Mouse (Mus musculus): ENCODE measurements at regions not wholly inside any gene's neighbourhood (a gene's known extent, or its start where the extent isn't known, plus 50 kb on each side); places are given as distances from the start of the nearest gene placed in this dataset.

DNA sequence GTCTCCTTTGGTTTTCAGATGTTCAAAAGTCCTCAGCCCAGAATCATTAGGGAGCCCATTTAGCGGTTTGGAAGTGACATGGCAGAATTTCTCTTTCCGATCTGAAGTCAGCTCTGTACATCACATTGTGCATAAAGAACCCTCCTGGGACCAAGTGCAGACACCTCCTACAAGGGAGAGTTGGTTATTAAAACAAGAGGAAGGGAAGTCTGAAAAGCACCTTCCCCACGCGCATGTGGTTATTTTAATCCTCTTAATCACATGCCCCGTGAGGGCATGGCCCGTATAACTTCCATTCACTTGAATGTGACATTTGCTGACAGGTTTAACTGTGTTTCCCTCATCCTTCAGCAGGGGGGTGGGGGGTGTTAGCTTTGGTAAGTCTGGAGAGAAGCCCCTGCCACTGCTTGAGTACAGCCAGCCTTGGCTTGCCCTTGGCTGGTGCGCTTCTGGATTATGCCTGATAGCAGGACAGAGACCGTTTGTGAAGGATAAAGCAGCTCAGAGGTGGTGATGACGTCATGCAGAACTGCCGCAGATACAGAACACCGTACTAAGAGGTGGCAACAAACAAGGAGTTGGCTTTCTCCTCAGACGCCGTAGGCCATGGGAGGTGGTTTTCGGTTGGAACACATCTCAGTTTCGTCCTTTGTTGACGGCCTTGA is 51.5 kb upstream of the Pcdh8 start:
- no peaks in the 10 kb centered on the region for H3K36me3 ChIP-seq (ENCODE audit: control insufficient read depth, insufficient read depth)
- no peaks in the 10 kb centered on the region for H3K27me3 ChIP-seq (ENCODE audit: control insufficient read depth, insufficient read depth, insufficient read length)
- TF ChIP-seq MYOG (IDR thresholded peaks at IDR 0.05; ENCODE audit: control insufficient read depth in 1 of 3, insufficient read depth in 1 of 3, insufficient read length in 2 of 3, low read depth in 2 of 3) (no peak), POLR2AphosphoS2 (IDR thresholded peaks at IDR 0.05; ENCODE audit: insufficient read length, low read depth) (no peak), MYOD1 (IDR thresholded peaks at IDR 0.05; ENCODE audit: control insufficient read depth in 1 of 3, insufficient read length in 2 of 3, low read depth in 2 of 3) (no peak), USF1 (IDR thresholded peaks at IDR 0.05; ENCODE audit: low read depth) (no peak), MAX (IDR thresholded peaks at IDR 0.05; ENCODE audit: low read depth) (no peak), POLR2A (IDR thresholded peaks at IDR 0.05; ENCODE audit: insufficient read length, low read depth) (no peak), CEBPB (IDR thresholded peaks at IDR 0.05; ENCODE audit: insufficient read depth, poor library complexity, severe bottlenecking) (no peak), TCF12 (IDR thresholded peaks at IDR 0.05; ENCODE audit: insufficient read depth, poor library complexity, severe bottlenecking) (no peak), TCF3 (IDR thresholded peaks at IDR 0.05; ENCODE audit: insufficient read length, low read depth) (no peak), REST (IDR thresholded peaks at IDR 0.05; ENCODE audit: insufficient read depth, insufficient read length) (no peak), SRF (IDR thresholded peaks at IDR 0.05; ENCODE audit: control insufficient read depth, insufficient read length, low read depth) (no peak), E2F4 (IDR thresholded peaks at IDR 0.05; ENCODE audit: insufficient read depth) (no peak)
- H3ac ChIP-seq (ENCODE audit: control insufficient read depth, insufficient read length), result no peak overlapping the region
- H3K79me2 ChIP-seq (ENCODE audit: control insufficient read depth, insufficient read depth), result no peaks in the 10 kb centered on the region
- H3K4me2 ChIP-seq (ENCODE audit: low read depth), result no peak overlapping the region
- no peak overlapping the region for H3K4me3 ChIP-seq

DNA sequence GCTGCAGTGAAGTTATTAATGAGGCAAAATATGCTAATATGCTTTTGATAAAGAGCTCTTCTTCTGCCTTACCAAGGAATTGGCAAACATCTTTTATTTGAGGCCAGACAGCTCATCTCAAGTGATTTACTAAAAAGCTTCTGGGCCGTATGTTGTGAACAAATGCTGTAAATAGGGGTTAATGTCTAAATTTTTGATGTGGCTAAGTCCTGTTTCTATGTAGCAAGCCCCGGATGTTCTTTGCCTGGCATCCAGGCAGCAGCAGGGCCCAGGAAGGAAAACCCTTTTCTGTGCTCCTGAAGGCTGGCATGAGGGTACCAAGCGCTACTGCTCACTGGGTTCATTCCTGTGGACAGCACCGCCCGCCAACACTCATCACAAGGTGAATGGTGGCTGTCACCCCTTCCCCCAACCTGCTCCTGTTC is 50.9 kb upstream of the Pcdh8 start:
- H3K4me2 ChIP-seq (ENCODE audit: low read depth), result no peak overlapping the region
- no peaks in the 10 kb centered on the region for H3K36me3 ChIP-seq (ENCODE audit: control insufficient read depth, insufficient read depth)
- H3ac ChIP-seq (ENCODE audit: control insufficient read depth, insufficient read length), result no peak overlapping the region
- H3K79me2 ChIP-seq (ENCODE audit: control insufficient read depth, insufficient read depth), result no peaks in the 10 kb centered on the region
- TF ChIP-seq USF1 (IDR thresholded peaks at IDR 0.05; ENCODE audit: low read depth), result no peak
- TF ChIP-seq MAX (IDR thresholded peaks at IDR 0.05; ENCODE audit: low read depth), result no peak
- TF ChIP-seq POLR2AphosphoS2 (IDR thresholded peaks at IDR 0.05; ENCODE audit: insufficient read length, low read depth), result no peak
- TF ChIP-seq MYOD1 (IDR thresholded peaks at IDR 0.05; ENCODE audit: control insufficient read depth in 1 of 3, insufficient read length in 2 of 3, low read depth in 2 of 3), result no peak
- no peak for TF ChIP-seq TCF12 (IDR thresholded peaks at IDR 0.05; ENCODE audit: insufficient read depth, poor library complexity, severe bottlenecking)
- no peak for TF ChIP-seq REST (IDR thresholded peaks at IDR 0.05; ENCODE audit: insufficient read depth, insufficient read length)
- TF ChIP-seq POLR2A (IDR thresholded peaks at IDR 0.05; ENCODE audit: insufficient read length, low read depth), result no peak
- no peak overlapping the region for H3K4me3 ChIP-seq
- H3K27me3 ChIP-seq (ENCODE audit: control insufficient read depth, insufficient read depth, insufficient read length), result no peaks in the 10 kb centered on the region

DNA sequence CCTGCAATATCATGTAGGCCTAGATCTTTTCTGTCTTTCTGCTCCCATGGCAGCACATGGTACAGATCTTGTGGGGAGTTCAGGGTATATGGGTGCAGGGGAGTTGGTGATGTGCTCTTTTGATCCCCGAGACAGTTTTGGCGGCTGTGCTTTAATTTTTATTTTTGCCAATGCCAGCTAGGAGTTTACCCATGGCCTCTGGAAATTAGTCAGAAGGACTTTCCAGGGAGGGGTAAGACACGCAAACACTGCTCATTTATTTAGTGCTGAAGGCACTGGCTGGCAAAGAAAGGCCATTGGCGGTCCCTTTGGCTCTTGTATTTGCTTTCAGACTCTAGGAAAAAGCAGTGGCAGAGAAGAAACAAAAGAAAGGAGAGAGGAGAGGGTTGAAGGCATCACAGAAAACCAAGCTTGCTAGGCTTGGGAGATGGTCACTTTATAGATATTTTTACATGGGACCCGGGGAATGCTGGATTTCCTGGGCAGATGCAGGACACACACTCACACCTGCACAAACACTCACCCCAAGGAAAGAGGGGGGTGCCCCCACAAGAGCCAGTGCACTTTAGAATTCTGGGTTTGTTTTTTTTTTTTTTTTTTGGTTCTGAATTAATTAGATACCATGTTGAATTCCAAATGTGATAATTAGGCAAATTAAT is 50.4 kb upstream of the Pcdh8 start:
- TF ChIP-seq USF1 (IDR thresholded peaks at IDR 0.05; ENCODE audit: low read depth), result no peak
- TF ChIP-seq REST (IDR thresholded peaks at IDR 0.05; ENCODE audit: insufficient read depth, insufficient read length), result no peak
- TF ChIP-seq MYOD1 (IDR thresholded peaks at IDR 0.05; ENCODE audit: control insufficient read depth in 1 of 3, insufficient read length in 2 of 3, low read depth in 2 of 3), result no peak
- TF ChIP-seq POLR2A (IDR thresholded peaks at IDR 0.05; ENCODE audit: insufficient read length, low read depth), result no peak
- no peak for TF ChIP-seq TCF12 (IDR thresholded peaks at IDR 0.05; ENCODE audit: insufficient read depth, poor library complexity, severe bottlenecking)
- no peak for TF ChIP-seq MAX (IDR thresholded peaks at IDR 0.05; ENCODE audit: low read depth)
- TF ChIP-seq E2F4 (IDR thresholded peaks at IDR 0.05; ENCODE audit: insufficient read depth), result no peak
- TF ChIP-seq SRF (IDR thresholded peaks at IDR 0.05; ENCODE audit: control insufficient read depth, insufficient read length, low read depth), result no peak
- TF ChIP-seq TCF3 (IDR thresholded peaks at IDR 0.05; ENCODE audit: insufficient read length, low read depth), result no peak
- TF ChIP-seq POLR2AphosphoS2 (IDR thresholded peaks at IDR 0.05; ENCODE audit: insufficient read length, low read depth), result no peak
- TF ChIP-seq CEBPB (IDR thresholded peaks at IDR 0.05; ENCODE audit: insufficient read depth, poor library complexity, severe bottlenecking), result no peak
- no peak for TF ChIP-seq MYOG (IDR thresholded peaks at IDR 0.05; ENCODE audit: control insufficient read depth in 1 of 3, insufficient read depth in 1 of 3, insufficient read length in 2 of 3, low read depth in 2 of 3)
- H3K4me3 ChIP-seq, result no peak overlapping the region
- H3K4me2 ChIP-seq (ENCODE audit: low read depth), result no peak overlapping the region
- H3K27me3 ChIP-seq (ENCODE audit: control insufficient read depth, insufficient read depth, insufficient read length), result no peaks in the 10 kb centered on the region
- no peak overlapping the region for H3ac ChIP-seq (ENCODE audit: control insufficient read depth, insufficient read length)
- H3K79me2 ChIP-seq (ENCODE audit: control insufficient read depth, insufficient read depth), result no peaks in the 10 kb centered on the region
- H3K36me3 ChIP-seq (ENCODE audit: control insufficient read depth, insufficient read depth), result no peaks in the 10 kb centered on the region
